Mouse (Mus musculus) embryonic facial prominence, embryonic 12.5 days (tissue): Measurements from ENCODE around the gene Hist1h2bb. TPM values are rescaled to one million over a fixed set of nuclear protein-coding genes. Genes with fewer than 3 reads are reported as not detected.

Experiments
- ATAC-seq: fragments of 200-750 bp; cut with Nextera tagmentation; 2 replicates; pipeline ENCODE4 v1.8.0; 2017; ENCODE audit not compliant: insufficient number of reproducible peaks, insufficient read depth, low FRiP score, low TSS enrichment
- H3K27ac ChIP-seq: fragments of 300-500 bp; sonication (generic); 2 replicates; pipeline ENCODE4 v1.5.1; 2016; ENCODE audit warnings: mild to moderate bottlenecking
- H3K27me3 ChIP-seq: fragments of 300-500 bp; sonication (generic); 2 replicates; pipeline ENCODE4 v1.6.1; 2016; ENCODE audit warnings: mild to moderate bottlenecking, moderate library complexity
- H3K36me3 ChIP-seq: fragments of 300-500 bp; sonication (generic); 2 replicates; pipeline ENCODE4 v1.6.1; 2016; ENCODE audit warnings: mild to moderate bottlenecking
- H3K4me1 ChIP-seq: fragments of 300-500 bp; sonication (generic); 2 replicates; pipeline ENCODE4 v1.6.1; 2016
- H3K4me2 ChIP-seq: fragments of 300-500 bp; sonication (generic); replicated peaks from 2 replicates; pipeline ENCODE4 v1.6.1; 2016; ENCODE audit warnings: mild to moderate bottlenecking, moderate library complexity
- H3K4me3 ChIP-seq: fragments of 300-500 bp; sonication (generic); 2 replicates; pipeline ENCODE4 v1.5.1; 2016; ENCODE audit warnings: mild to moderate bottlenecking
- H3K9ac ChIP-seq: fragments of 300-500 bp; sonication (generic); 2 replicates; pipeline ENCODE4 v1.6.1; 2016; ENCODE audit warnings: mild to moderate bottlenecking, moderate library complexity
- H3K9me3 ChIP-seq: fragments of 300-500 bp; sonication (generic); 2 replicates; pipeline ENCODE4 v1.6.1; 2016; ENCODE audit warnings: mild to moderate bottlenecking, moderate library complexity
- WGBS: fragments of 180-500 bp; shearing (Covaris S2); methylation state at CpG from one replicate; pipeline ENCODE4 v1.1.7; 2016; 5-methylcytosine and 5-hydroxymethylcytosine counted together
- polyA plus RNA-seq: library from polyadenylated mRNA; unstranded; fragments of >200 nt; fragmentation: Nextera tagmentation; extraction: Ambion mirVana; gene quantifications from 2 replicates; pipeline ENCODE4 v1.2.1, GENCODE M21; 2016

The Hist1h2bb gene
- polyA plus RNA-seq, 1 experiment from 2014 or later: 3.6 TPM

- H3K9ac ChIP-seq: no peak overlapping the region
- ATAC-seq: no peak
- no peak overlapping the region for H3K4me3 ChIP-seq
- no peaks in the 10 kb centered on the region for H3K4me1 ChIP-seq
- WGBS: 87% methylated on average over 5 of the region's 5 CpGs
- H3K9me3 ChIP-seq: no peaks in the 10 kb centered on the region
- no peaks in the 10 kb centered on the region for H3K27me3 ChIP-seq
- H3K4me2 ChIP-seq: no peak overlapping the region
- H3K27ac ChIP-seq: no peak overlapping the region
- H3K36me3 ChIP-seq: no peaks in the 10 kb centered on the region
Observed at GRCm38 (mm10) chr13:23729706-23730105, 16.8 kb upstream of the Hist1h2bb start.

- no peak for ATAC-seq
- 43% methylated on average over 8 of the region's 8 CpGs for WGBS
- Histone ChIP-seq H3K4me2 (no peak overlapping the region), H3K36me3 (no peaks in the 10 kb centered on the region), H3K27ac (no peak overlapping the region), H3K27me3 (no peaks in the 10 kb centered on the region), H3K9ac (no peak overlapping the region), H3K9me3 (no peaks in the 10 kb centered on the region), H3K4me3 (no peak overlapping the region), H3K4me1 (no peaks in the 10 kb centered on the region)
Observed at GRCm38 (mm10) chr13:23730479-23730878, 16.1 kb upstream of the Hist1h2bb start.

GRCm38 (mm10) chr13:23732156-23732804, 14.3 kb upstream of the Hist1h2bb start:
- ATAC-seq: no peak
- Histone ChIP-seq H3K4me3 (no peak overlapping the region), H3K9me3 (no peaks in the 10 kb centered on the region), H3K36me3 (no peaks in the 10 kb centered on the region), H3K4me2 (no peak overlapping the region), H3K4me1 (no peaks in the 10 kb centered on the region), H3K27ac (no peak overlapping the region), H3K27me3 (no peaks in the 10 kb centered on the region), H3K9ac (no peak overlapping the region)
- WGBS: 24% methylated on average over 8 of the region's 8 CpGs

- no peaks in the 10 kb centered on the region for H3K27me3 ChIP-seq
- 81% methylated on average over 5 of the region's 5 CpGs for WGBS
- H3K27ac ChIP-seq: no peak overlapping the region
- H3K4me3 ChIP-seq: no peak overlapping the region
- ATAC-seq: no peak
- no peak overlapping the region for H3K9ac ChIP-seq
- no peak overlapping the region for H3K4me2 ChIP-seq
- peaks cover 8% of the 10 kb centered on the region; the same call in 1 of the 2 replicates for H3K4me1 ChIP-seq
- no peaks in the 10 kb centered on the region for H3K9me3 ChIP-seq
- H3K36me3 ChIP-seq: no peaks in the 10 kb centered on the region
Observed at GRCm38 (mm10) chr13:23737091-23737490, 9.4 kb upstream of the Hist1h2bb start.

- peak overlapping the region; percentile 92 for H3K4me2 ChIP-seq
- peaks cover 8% of the 10 kb centered on the region; the same call in 1 of the 2 replicates for H3K4me1 ChIP-seq
- H3K9me3 ChIP-seq: no peaks in the 10 kb centered on the region
- peak overlapping the region; percentile 62; the same call in 1 of the 2 replicates for H3K4me3 ChIP-seq
- no peak for ATAC-seq
- peak overlapping the region; percentile 83 for H3K9ac ChIP-seq
- H3K36me3 ChIP-seq: no peaks in the 10 kb centered on the region
- H3K27ac ChIP-seq: peak overlapping the region; percentile 99
- WGBS: 26% methylated on average over 4 of the region's 4 CpGs
- H3K27me3 ChIP-seq: no peaks in the 10 kb centered on the region
Observed at GRCm38 (mm10) chr13:23738041-23738440, 8.5 kb upstream of the Hist1h2bb start.

GRCm38 (mm10) chr13:23738677-23739068, 7.9 kb upstream of the Hist1h2bb start, which contains the start of gene Hist1h1c:
Gene Hist1h1c (plus strand): TSS chr13:23738808.
- Histone ChIP-seq H3K36me3 (no peaks in the 10 kb centered on the region), H3K4me3 (peak within 1 kb of the TSS; percentile 62), H3K9ac (peak within 1 kb of the TSS; percentile 83), H3K27ac (peak within 1 kb of the TSS; percentile 99), H3K27me3 (no peaks in the 10 kb centered on the region), H3K4me2 (peak within 1 kb of the TSS; percentile 92), H3K4me1 (peaks cover 8% of the 10 kb centered on the region; the same call in 1 of the 2 replicates), H3K9me3 (no peaks in the 10 kb centered on the region)
- under 1% methylated on average over 38 of the region's 38 CpGs for WGBS
- peak; percentile 92 for ATAC-seq

- Histone ChIP-seq H3K27ac (peak overlapping the region; percentile 99), H3K27me3 (no peaks in the 10 kb centered on the region), H3K4me1 (peaks cover 9% of the 10 kb centered on the region; the same call in 1 of the 2 replicates), H3K9me3 (no peaks in the 10 kb centered on the region), H3K4me2 (peak overlapping the region; percentile 92), H3K36me3 (no peaks in the 10 kb centered on the region), H3K9ac (peak overlapping the region; percentile 83), H3K4me3 (peak overlapping the region; percentile 62)
- ATAC-seq: peak; percentile 90
- WGBS: under 1% methylated on average over 39 of the region's 39 CpGs
Observed at GRCm38 (mm10) chr13:23739069-23739921, 7.2 kb upstream of the Hist1h2bb start.

GRCm38 (mm10) chr13:23739922-23740252, 6.6 kb upstream of the Hist1h2bb start:
- peak overlapping the region; percentile 83 for H3K9ac ChIP-seq
- WGBS: 1% methylated on average over 14 of the region's 14 CpGs
- H3K9me3 ChIP-seq: no peaks in the 10 kb centered on the region
- no peaks in the 10 kb centered on the region for H3K27me3 ChIP-seq
- peak overlapping the region; percentile 62 for H3K4me3 ChIP-seq
- no peak for ATAC-seq
- H3K36me3 ChIP-seq: no peaks in the 10 kb centered on the region
- peaks cover 13% of the 10 kb centered on the region; the same call in 1 of the 2 replicates for H3K4me1 ChIP-seq
- H3K27ac ChIP-seq: peak overlapping the region; percentile 99
- peak overlapping the region; percentile 92 for H3K4me2 ChIP-seq

- H3K4me3 ChIP-seq: peak overlapping the region; percentile 62
- H3K36me3 ChIP-seq: no peaks in the 10 kb centered on the region
- peak overlapping the region; percentile 99 for H3K27ac ChIP-seq
- no peaks in the 10 kb centered on the region for H3K27me3 ChIP-seq
- H3K9ac ChIP-seq: peak overlapping the region; percentile 83
- WGBS: 28% methylated on average over 13 of the region's 13 CpGs
- H3K4me2 ChIP-seq: peak overlapping the region; percentile 92
- ATAC-seq: no peak
- peaks cover 13% of the 10 kb centered on the region; the same call in 1 of the 2 replicates for H3K4me1 ChIP-seq
- no peaks in the 10 kb centered on the region for H3K9me3 ChIP-seq
Observed at GRCm38 (mm10) chr13:23740256-23740840, 6.2 kb upstream of the Hist1h2bb start.

GRCm38 (mm10) chr13:23740910-23741309, 5.6 kb upstream of the Hist1h2bb start:
- 52% methylated on average over 5 of the region's 5 CpGs for WGBS
- Histone ChIP-seq H3K27ac (peak overlapping the region; percentile 99), H3K4me3 (peak overlapping the region; percentile 62), H3K27me3 (no peaks in the 10 kb centered on the region), H3K4me2 (peak overlapping the region; percentile 92), H3K9ac (peak overlapping the region; percentile 83), H3K36me3 (no peaks in the 10 kb centered on the region), H3K4me1 (peaks cover 13% of the 10 kb centered on the region; the same call in 1 of the 2 replicates), H3K9me3 (no peaks in the 10 kb centered on the region)
- ATAC-seq: no peak

- no peaks in the 10 kb centered on the region for H3K27me3 ChIP-seq
- H3K27ac ChIP-seq: 0 out of 2 replicates have a peak overlapping the region, but pooled peaks have one; percentile 46
- ATAC-seq: no peak
- no peak overlapping the region for H3K9ac ChIP-seq
- H3K4me1 ChIP-seq: peaks cover 13% of the 10 kb centered on the region; the same call in 1 of the 2 replicates
- no peak overlapping the region for H3K4me3 ChIP-seq
- no peaks in the 10 kb centered on the region for H3K9me3 ChIP-seq
- no peaks in the 10 kb centered on the region for H3K36me3 ChIP-seq
- H3K4me2 ChIP-seq: no peak overlapping the region
Observed at GRCm38 (mm10) chr13:23742007-23742406, 4.5 kb upstream of the Hist1h2bb start.
